Mouse (Mus musculus): Measurements from ENCODE around the gene Padi3. TPM values are rescaled to one million over a fixed set of nuclear protein-coding genes. Genes with fewer than 3 reads are reported as not detected.

Padi3 gene
- not detected in 2 replicates for polyA plus RNA-seq (2012; rRNA removed)

GRCm38 (mm10) chr4:140810458-140811260 is at the start of gene Padi3:
Padi3 (minus strand) TSS chr4:140810648.
- no peaks in the 10 kb centered on the region for H3K27me3 ChIP-seq (ENCODE audit: control insufficient read depth, insufficient read depth, low read length)
- TF ChIP-seq CTCF (IDR thresholded peaks at IDR 0.05; ENCODE audit: borderline replicate concordance, insufficient read depth, low read depth, low read length) (no peak), POLR2A (IDR thresholded peaks at IDR 0.05; ENCODE audit: borderline replicate concordance, insufficient read depth, low read length) (no peak)
- no peaks in the 10 kb centered on the region for H3K4me1 ChIP-seq (ENCODE audit: control insufficient read depth, insufficient read depth, low read length)
- H3K4me3 ChIP-seq (replicated peaks; ENCODE audit: insufficient read depth, low read depth, low read length), result no peak within 1 kb of the TSS
- WGBS, result 74% methylated on average over 16 of the region's 16 CpGs
- no peak within 1 kb of the TSS for H3K27ac ChIP-seq (ENCODE audit: insufficient read depth, low read length)
- DNase-seq, result no peak

- 84% methylated on average over 11 of the region's 11 CpGs for WGBS
- Histone ChIP-seq H3K27me3 (ENCODE audit: control insufficient read depth, insufficient read depth, low read length) (no peaks in the 10 kb centered on the region), H3K4me3 (replicated peaks; ENCODE audit: insufficient read depth, low read depth, low read length) (no peak overlapping the region), H3K4me1 (ENCODE audit: control insufficient read depth, insufficient read depth, low read length) (peaks cover 2% of the 10 kb centered on the region; the same call in 1 of the 2 replicates), H3K27ac (ENCODE audit: insufficient read depth, low read length) (no peak overlapping the region)
- no peak for DNase-seq
- TF ChIP-seq POLR2A (IDR thresholded peaks at IDR 0.05; ENCODE audit: borderline replicate concordance, insufficient read depth, low read length), result no peak
- no peak for TF ChIP-seq CTCF (IDR thresholded peaks at IDR 0.05; ENCODE audit: borderline replicate concordance, insufficient read depth, low read depth, low read length)
These were observed 48.8 kb upstream of the Padi3 start for GRCm38 (mm10) chr4:140859291-140859690.

- TF ChIP-seq CTCF (IDR thresholded peaks at IDR 0.05; ENCODE audit: borderline replicate concordance, insufficient read depth, low read depth, low read length) (no peak), POLR2A (IDR thresholded peaks at IDR 0.05; ENCODE audit: borderline replicate concordance, insufficient read depth, low read length) (no peak)
- 30% methylated on average over 7 of the region's 7 CpGs for WGBS
- H3K27me3 ChIP-seq (ENCODE audit: control insufficient read depth, insufficient read depth, low read length), result no peaks in the 10 kb centered on the region
- no peak for DNase-seq
- no peak overlapping the region for H3K4me3 ChIP-seq (replicated peaks; ENCODE audit: insufficient read depth, low read depth, low read length)
- peaks cover 2% of the 10 kb centered on the region; the same call in 1 of the 2 replicates for H3K4me1 ChIP-seq (ENCODE audit: control insufficient read depth, insufficient read depth, low read length)
- H3K27ac ChIP-seq (ENCODE audit: insufficient read depth, low read length), result no peak overlapping the region
These were observed 47.4 kb upstream of the Padi3 start for GRCm38 (mm10) chr4:140857813-140858212.

GRCm38 (mm10) chr4:140857041-140857440 is 46.6 kb upstream of the Padi3 start:
- DNase-seq, result no peak
- WGBS, result 72% methylated on average over 5 of the region's 5 CpGs
- TF ChIP-seq POLR2A (IDR thresholded peaks at IDR 0.05; ENCODE audit: borderline replicate concordance, insufficient read depth, low read length) (no peak), CTCF (IDR thresholded peaks at IDR 0.05; ENCODE audit: borderline replicate concordance, insufficient read depth, low read depth, low read length) (no peak)
- Histone ChIP-seq H3K4me1 (ENCODE audit: control insufficient read depth, insufficient read depth, low read length) (peaks cover 1% of the 10 kb centered on the region; the same call in 1 of the 2 replicates), H3K4me3 (replicated peaks; ENCODE audit: insufficient read depth, low read depth, low read length) (no peak overlapping the region), H3K27me3 (ENCODE audit: control insufficient read depth, insufficient read depth, low read length) (no peaks in the 10 kb centered on the region), H3K27ac (ENCODE audit: insufficient read depth, low read length) (no peak overlapping the region)

GRCm38 (mm10) chr4:140855151-140855550 is 44.7 kb upstream of the Padi3 start:
- no peak for DNase-seq
- H3K4me3 ChIP-seq (replicated peaks; ENCODE audit: insufficient read depth, low read depth, low read length), result no peak overlapping the region
- WGBS, result 87% methylated on average over 10 of the region's 10 CpGs
- no peaks in the 10 kb centered on the region for H3K4me1 ChIP-seq (ENCODE audit: control insufficient read depth, insufficient read depth, low read length)
- no peak overlapping the region for H3K27ac ChIP-seq (ENCODE audit: insufficient read depth, low read length)
- H3K27me3 ChIP-seq (ENCODE audit: control insufficient read depth, insufficient read depth, low read length), result no peaks in the 10 kb centered on the region
- TF ChIP-seq CTCF (IDR thresholded peaks at IDR 0.05; ENCODE audit: borderline replicate concordance, insufficient read depth, low read depth, low read length) (no peak), POLR2A (IDR thresholded peaks at IDR 0.05; ENCODE audit: borderline replicate concordance, insufficient read depth, low read length) (no peak)

GRCm38 (mm10) chr4:140854455-140854864 is 44.0 kb upstream of the Padi3 start:
- Histone ChIP-seq H3K4me3 (replicated peaks; ENCODE audit: insufficient read depth, low read depth, low read length) (no peak overlapping the region), H3K4me1 (ENCODE audit: control insufficient read depth, insufficient read depth, low read length) (no peaks in the 10 kb centered on the region), H3K27ac (ENCODE audit: insufficient read depth, low read length) (no peak overlapping the region), H3K27me3 (ENCODE audit: control insufficient read depth, insufficient read depth, low read length) (no peaks in the 10 kb centered on the region)
- DNase-seq, result no peak
- WGBS, result 36% methylated on average over 10 of the region's 10 CpGs
- TF ChIP-seq CTCF (IDR thresholded peaks at IDR 0.05; ENCODE audit: borderline replicate concordance, insufficient read depth, low read depth, low read length) (no peak), POLR2A (IDR thresholded peaks at IDR 0.05; ENCODE audit: borderline replicate concordance, insufficient read depth, low read length) (no peak)

GRCm38 (mm10) chr4:140853626-140854025 is 43.2 kb upstream of the Padi3 start:
- TF ChIP-seq CTCF (IDR thresholded peaks at IDR 0.05; ENCODE audit: borderline replicate concordance, insufficient read depth, low read depth, low read length) (no peak), POLR2A (IDR thresholded peaks at IDR 0.05; ENCODE audit: borderline replicate concordance, insufficient read depth, low read length) (no peak)
- DNase-seq, result no peak
- Histone ChIP-seq H3K27me3 (ENCODE audit: control insufficient read depth, insufficient read depth, low read length) (no peaks in the 10 kb centered on the region), H3K4me1 (ENCODE audit: control insufficient read depth, insufficient read depth, low read length) (no peaks in the 10 kb centered on the region), H3K27ac (ENCODE audit: insufficient read depth, low read length) (no peak overlapping the region), H3K4me3 (replicated peaks; ENCODE audit: insufficient read depth, low read depth, low read length) (no peak overlapping the region)
- WGBS, result 52% methylated on average over 8 of the region's 8 CpGs

- WGBS, result 37% methylated on average over 11 of the region's 11 CpGs
These were observed 38.9 kb upstream of the Padi3 start for GRCm38 (mm10) chr4:140849310-140849709.

More at GRCm38 (mm10) chr4:140849310-140849709, 38.9 kb upstream of the Padi3 start:
- no peak overlapping the region for H3K27ac ChIP-seq (ENCODE audit: insufficient read depth, low read length)
- TF ChIP-seq POLR2A (IDR thresholded peaks at IDR 0.05; ENCODE audit: borderline replicate concordance, insufficient read depth, low read length), result no peak
- no peaks in the 10 kb centered on the region for H3K27me3 ChIP-seq (ENCODE audit: control insufficient read depth, insufficient read depth, low read length)
- no peak overlapping the region for H3K4me3 ChIP-seq (replicated peaks; ENCODE audit: insufficient read depth, low read depth, low read length)
- H3K4me1 ChIP-seq (ENCODE audit: control insufficient read depth, insufficient read depth, low read length), result no peaks in the 10 kb centered on the region
- no peak for DNase-seq

All from cerebellum, adult 2 months (tissue).